Mouse (Mus musculus) large intestine, adult 2 months (tissue): Measurements from ENCODE around the gene Pitpna. TPM values are rescaled to one million over a fixed set of nuclear protein-coding genes. Genes with fewer than 3 reads are reported as not detected.

Experiments used
- DNase-seq: peaks from one replicate; pipeline ENCODE4 v3.0.0-alpha.2; 2012; ENCODE audit warnings: low read depth, low spot score
- WGBS: fragments of 180-500 bp; shearing (Covaris S2); methylation state at CpG from one replicate; pipeline ENCODE4 v1.1.7; 2018; 5-methylcytosine and 5-hydroxymethylcytosine counted together
- polyA plus RNA-seq: library from polyadenylated mRNA; depleted of rRNA; stranded (reverse); fragments of >200 nt; gene quantifications from 2 replicates; pipeline ENCODE4 v1.2.3, GENCODE M21; 2012

Gene Pitpna
- polyA plus RNA-seq, 1 experiment = 168 TPM

DNA sequence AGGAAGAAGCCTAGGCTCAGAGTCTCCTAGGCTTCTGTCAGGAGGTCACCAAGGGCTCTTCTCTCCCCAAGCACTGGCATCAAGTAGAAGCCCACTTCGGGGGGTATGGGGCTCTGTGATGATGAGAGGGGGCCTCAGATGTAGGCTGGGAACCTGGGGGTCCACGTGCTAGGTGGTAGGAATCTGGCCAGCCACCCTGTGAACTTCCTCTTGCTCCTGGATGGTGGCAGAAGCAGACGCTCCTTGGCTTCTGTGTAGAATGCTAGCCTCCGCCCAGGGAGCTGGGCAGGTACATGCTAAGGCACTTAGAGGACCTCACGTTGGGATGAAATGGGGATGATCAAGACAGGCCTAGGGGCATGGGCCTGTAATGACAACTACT, 26.5 kb upstream of the Pitpna start:
- no peak for DNase-seq
- 73% methylated on average over 5 of the region's 5 CpGs for WGBS

GRCm38 (mm10) chr11:75562840-75563239, 25.1 kb upstream of the Pitpna start:
- no peak for DNase-seq

DNA sequence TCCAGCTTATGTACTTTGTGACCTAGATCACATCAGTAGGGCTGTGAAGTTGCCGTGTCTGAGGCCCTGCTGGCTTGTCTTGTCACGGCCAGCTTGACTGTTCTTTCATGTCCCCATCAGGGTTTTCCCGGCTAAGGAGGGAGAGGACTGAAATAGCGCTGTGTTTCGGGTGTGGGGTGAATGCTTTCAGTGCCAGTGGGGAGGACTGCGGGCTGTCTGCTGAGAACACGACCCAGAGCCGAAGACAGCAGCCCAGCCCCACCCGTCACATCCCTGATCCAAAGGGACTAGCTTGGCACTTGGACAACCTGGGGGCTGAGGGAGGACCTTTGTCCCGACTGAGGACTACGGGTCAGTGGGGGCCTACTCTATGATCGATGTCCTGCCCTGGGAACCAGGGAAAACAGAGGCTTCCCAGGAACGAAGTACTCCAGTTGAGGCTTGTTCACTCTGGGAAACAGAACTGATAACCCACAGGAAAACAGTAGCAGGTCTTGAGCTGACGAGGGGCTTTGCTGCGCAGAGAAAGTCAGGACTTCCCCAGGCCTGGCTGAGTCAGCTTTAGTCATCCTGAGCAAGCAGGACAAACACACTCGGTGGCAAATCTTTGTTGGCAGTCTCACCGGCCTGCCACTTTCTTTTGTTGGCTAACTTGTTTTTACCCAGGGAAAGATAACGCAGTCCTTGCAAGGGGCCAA, 23.9 kb upstream of the Pitpna start:
- WGBS = 66% methylated on average over 18 of the region's 18 CpGs
- DNase-seq = no peak

More at GRCm38 (mm10) chr11:75562840-75563239, 25.1 kb upstream of the Pitpna start:
- WGBS = 91% methylated on average over 8 of the region's 8 CpGs

DNA sequence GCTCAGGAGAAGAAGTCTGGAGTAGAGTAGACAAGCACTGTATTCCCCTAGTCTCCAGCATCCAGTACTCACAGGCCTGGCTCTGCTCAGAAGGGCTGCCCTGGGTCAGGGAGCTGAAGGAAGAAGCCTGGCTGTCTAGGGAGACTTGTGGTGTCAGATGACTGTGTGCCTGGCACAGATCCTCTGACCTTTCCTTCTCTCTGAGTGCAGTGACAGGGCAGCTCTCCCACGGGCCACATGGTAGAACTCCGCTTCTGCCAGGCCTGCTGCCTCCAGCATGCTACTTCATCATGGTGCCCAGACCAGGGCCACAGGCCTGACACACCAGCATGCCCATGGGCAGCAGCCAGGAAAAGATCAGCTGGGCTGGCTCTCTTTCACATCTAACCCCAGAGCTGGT, 22.0 kb upstream of the Pitpna start:
- WGBS = 60% methylated on average over 2 of the region's 2 CpGs
- DNase-seq = no peak

- WGBS = 65% methylated on average over 13 of the region's 13 CpGs
Observed at GRCm38 (mm10) chr11:75566276-75567196, 21.4 kb upstream of the Pitpna start.

DNA sequence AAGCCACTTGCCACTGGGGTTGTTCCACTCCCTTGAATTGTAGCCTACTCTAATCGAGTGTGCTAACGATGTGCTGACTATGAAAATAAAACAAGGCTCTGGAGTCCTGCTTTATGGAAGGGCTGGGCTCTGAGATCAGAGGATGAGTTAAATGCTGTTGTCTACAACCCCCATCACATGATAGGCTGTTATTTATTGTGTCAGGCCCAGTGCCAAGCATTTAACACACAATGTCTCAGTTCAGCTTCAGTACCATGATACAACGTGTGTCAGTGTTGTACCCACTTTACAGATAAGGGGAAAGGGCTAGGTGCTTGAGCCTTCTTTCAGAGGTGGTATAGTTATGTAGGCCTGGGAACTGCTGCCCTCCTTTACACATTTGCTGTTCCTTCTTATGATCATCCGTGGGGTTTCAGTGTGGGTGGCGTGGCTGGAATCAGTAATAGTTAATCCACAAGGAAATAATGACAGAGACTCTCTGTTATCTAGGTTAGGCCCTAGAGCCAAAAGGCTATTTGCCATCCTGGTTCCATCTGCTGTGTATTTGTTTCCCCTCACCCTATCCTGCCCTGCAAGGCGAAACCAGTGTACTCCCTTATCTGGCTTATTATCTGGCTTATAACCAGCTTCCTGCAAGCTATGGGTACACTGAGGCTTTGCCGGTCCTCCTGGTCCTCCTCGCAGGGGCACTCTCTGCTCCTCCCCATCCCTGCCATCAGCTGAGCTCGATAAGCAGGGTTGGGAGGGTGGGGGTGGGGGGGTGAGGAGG, 20.4 kb upstream of the Pitpna start:
- no peak for DNase-seq
- 23% methylated on average over 9 of the region's 9 CpGs for WGBS

More at GRCm38 (mm10) chr11:75566276-75567196, 21.4 kb upstream of the Pitpna start:
- DNase-seq = no peak

- 74% methylated on average over 6 of the region's 6 CpGs for WGBS
- DNase-seq = no peak
Observed at GRCm38 (mm10) chr11:75568115-75568511, 19.8 kb upstream of the Pitpna start.

DNA sequence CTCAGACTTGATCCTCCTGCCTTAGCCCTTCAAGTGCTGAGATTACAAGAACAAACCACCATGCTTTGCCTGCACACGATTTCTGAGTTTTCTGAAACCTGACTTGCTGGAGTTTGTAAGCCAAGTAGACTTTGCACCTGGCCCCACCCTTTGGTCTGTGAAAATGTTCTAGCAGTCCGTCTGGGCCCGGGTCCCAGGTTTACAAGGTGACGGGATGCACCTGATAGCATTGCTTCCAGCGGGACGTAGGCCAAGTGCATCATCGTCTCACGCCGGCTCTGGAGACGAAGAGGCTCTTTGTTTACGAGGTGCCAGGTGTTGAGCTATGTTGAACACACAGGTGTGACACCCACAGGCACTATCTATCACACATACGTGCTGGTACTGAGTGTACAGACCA, 18.9 kb upstream of the Pitpna start:
- WGBS = 33% methylated on average over 12 of the region's 12 CpGs
- DNase-seq = no peak

- 85% methylated on average over 17 of the region's 17 CpGs for WGBS
- no peak for DNase-seq
Observed at GRCm38 (mm10) chr11:75570375-75571125, 17.3 kb upstream of the Pitpna start.

- no peak for DNase-seq
- 34% methylated on average over 14 of the region's 14 CpGs for WGBS
Observed at GRCm38 (mm10) chr11:75571126-75571990, 16.5 kb upstream of the Pitpna start.

- DNase-seq = no peak
- 49% methylated on average over 10 of the region's 10 CpGs for WGBS
Observed at GRCm38 (mm10) chr11:75572301-75572791, 15.6 kb upstream of the Pitpna start.

GRCm38 (mm10) chr11:75572854-75573650, 14.8 kb upstream of the Pitpna start:
- DNase-seq = peak; percentile 83
- WGBS = 14% methylated on average over 12 of the region's 12 CpGs

GRCm38 (mm10) chr11:75574378-75575123, 13.3 kb upstream of the Pitpna start:
- WGBS = 89% methylated on average over 5 of the region's 5 CpGs
- no peak for DNase-seq

GRCm38 (mm10) chr11:75575560-75576123, 12.3 kb upstream of the Pitpna start:
- WGBS = 75% methylated on average over 9 of the region's 9 CpGs
- no peak for DNase-seq

- no peak for DNase-seq
- whole genome bisulfite sequencing = 87% methylated on average over 5 of the region's 5 CpGs
Observed at GRCm38 (mm10) chr11:75578609-75579008, 9.3 kb upstream of the Pitpna start.

GRCm38 (mm10) chr11:75581495-75582149, 6.3 kb upstream of the Pitpna start:
- DNase-seq = no peak
- WGBS = 87% methylated on average over 7 of the region's 7 CpGs
